Mouse (Mus musculus) stomach, embryonic 15.5 days (tissue): ENCODE measurements around the gene Kcnc1. TPM values are rescaled to one million over a fixed set of nuclear protein-coding genes. Genes with fewer than 3 reads are reported as not detected.
A peak's percentile ranks its signal among the peaks of the same experiment; 100 is the strongest.

Experiments
- ATAC-seq: fragments of 200-750 bp; cut with Nextera tagmentation; 2 replicates; pipeline ENCODE4 v1.8.0; 2017; ENCODE audit warnings: low read depth, moderate number of reproducible peaks, moderate TSS enrichment; ENCODE audit not compliant: insufficient read depth, low FRiP score
- H3K27ac ChIP-seq: fragments of 300-500 bp; sonication (generic); 2 replicates; pipeline ENCODE4 v1.5.1; 2015; ENCODE audit warnings: mild to moderate bottlenecking, inconsistent platforms
- H3K27me3 ChIP-seq: fragments of 300-500 bp; sonication (generic); replicated peaks from 2 replicates; pipeline ENCODE4 v1.6.1; 2015; ENCODE audit warnings: inconsistent platforms
- H3K36me3 ChIP-seq: fragments of 300-500 bp; sonication (generic); 2 replicates; pipeline ENCODE4 v1.6.1; 2015; ENCODE audit warnings: inconsistent platforms
- H3K4me1 ChIP-seq: fragments of 300-500 bp; sonication (generic); 2 replicates; pipeline ENCODE4 v1.6.1; 2015; ENCODE audit warnings: inconsistent platforms
- H3K4me2 ChIP-seq: fragments of 300-500 bp; sonication (generic); 2 replicates; pipeline ENCODE4 v1.6.1; 2015; ENCODE audit warnings: mild to moderate bottlenecking, inconsistent platforms
- H3K4me3 ChIP-seq: fragments of 300-500 bp; sonication (generic); replicated peaks from 2 replicates; pipeline ENCODE4 v1.5.1; 2015; ENCODE audit warnings: inconsistent platforms
- H3K9ac ChIP-seq: fragments of 300-500 bp; sonication (generic); 2 replicates; pipeline ENCODE4 v1.6.1; 2015; ENCODE audit warnings: inconsistent platforms
- H3K9me3 ChIP-seq: fragments of 300-500 bp; sonication (generic); 2 replicates; pipeline ENCODE4 v1.6.1; 2016; ENCODE audit warnings: inconsistent platforms
- WGBS: fragments of 180-500 bp; shearing (Covaris S2); methylation state at CpG from one replicate; pipeline ENCODE4 v1.1.7; 2015; 5-methylcytosine and 5-hydroxymethylcytosine counted together
- polyA plus RNA-seq: library from polyadenylated mRNA; unstranded; fragments of >200 nt; fragmentation: Nextera tagmentation; extraction: Ambion mirVana; gene quantifications from 2 replicates; pipeline ENCODE4 v1.2.1, GENCODE M21; 2015

Gene Kcnc1
- 0.34 and 0.87 TPM in 2 replicates for polyA plus RNA-seq

- no peak within 1 kb of the TSS for H3K9ac ChIP-seq
- peak; percentile 77; the same call in 1 of the 2 replicates for ATAC-seq
- peaks cover 67% of the 10 kb centered on the region for H3K27me3 ChIP-seq
- H3K4me1 ChIP-seq, result peaks cover 23% of the 10 kb centered on the region; the same call in 1 of the 2 replicates
- H3K36me3 ChIP-seq, result no peaks in the 10 kb centered on the region
- peak within 1 kb of the TSS; percentile 91 for H3K4me2 ChIP-seq
- H3K4me3 ChIP-seq, result peak within 1 kb of the TSS; percentile 46
- WGBS, result under 1% methylated on average over 75 of the region's 93 CpGs
- no peaks in the 10 kb centered on the region for H3K9me3 ChIP-seq
- no peak within 1 kb of the TSS for H3K27ac ChIP-seq
These were observed at the start of gene Kcnc1 for GRCm38 (mm10) chr7:46396231-46396927. TSS of gene Kcnc1 (plus strand) at chr7:46396497.

GRCm38 (mm10) chr7:46347692-46348091 is 48.6 kb upstream of the Kcnc1 start:
- Histone ChIP-seq H3K9me3 (no peaks in the 10 kb centered on the region), H3K4me3 (no peak overlapping the region), H3K36me3 (no peaks in the 10 kb centered on the region), H3K4me2 (no peak overlapping the region), H3K27me3 (peaks cover 30% of the 10 kb centered on the region), H3K4me1 (no peaks in the 10 kb centered on the region), H3K9ac (no peak overlapping the region), H3K27ac (no peak overlapping the region)
- WGBS, result 59% methylated on average over 4 of the region's 4 CpGs
- ATAC-seq, result no peak

- H3K36me3 ChIP-seq, result no peaks in the 10 kb centered on the region
- H3K9me3 ChIP-seq, result no peaks in the 10 kb centered on the region
- H3K4me3 ChIP-seq, result no peak overlapping the region
- H3K4me1 ChIP-seq, result no peaks in the 10 kb centered on the region
- H3K27ac ChIP-seq, result no peak overlapping the region
- no peak for ATAC-seq
- H3K4me2 ChIP-seq, result no peak overlapping the region
- 6% methylated on average over 34 of the region's 36 CpGs for WGBS
- peaks cover 30% of the 10 kb centered on the region for H3K27me3 ChIP-seq
- no peak overlapping the region for H3K9ac ChIP-seq
These were observed 47.5 kb upstream of the Kcnc1 start for GRCm38 (mm10) chr7:46348813-46349212.

GRCm38 (mm10) chr7:46350119-46350702 is 46.1 kb upstream of the Kcnc1 start:
- Histone ChIP-seq H3K9ac (no peak overlapping the region), H3K27ac (no peak overlapping the region), H3K4me3 (no peak overlapping the region), H3K4me2 (no peak overlapping the region), H3K27me3 (peaks cover 30% of the 10 kb centered on the region), H3K4me1 (no peaks in the 10 kb centered on the region), H3K36me3 (no peaks in the 10 kb centered on the region), H3K9me3 (no peaks in the 10 kb centered on the region)
- WGBS, result 46% methylated on average over 9 of the region's 9 CpGs
- ATAC-seq, result no peak

- no peaks in the 10 kb centered on the region for H3K9me3 ChIP-seq
- 66% methylated on average over 2 of the region's 2 CpGs for WGBS
- H3K9ac ChIP-seq, result no peak overlapping the region
- no peak for ATAC-seq
- H3K36me3 ChIP-seq, result no peaks in the 10 kb centered on the region
- peak overlapping the region; percentile 7; the same call in 1 of the 2 replicates for H3K27ac ChIP-seq
- no peaks in the 10 kb centered on the region for H3K4me1 ChIP-seq
- no peak overlapping the region for H3K4me3 ChIP-seq
- no peak overlapping the region for H3K4me2 ChIP-seq
- peaks cover 25% of the 10 kb centered on the region for H3K27me3 ChIP-seq
These were observed 43.5 kb upstream of the Kcnc1 start for GRCm38 (mm10) chr7:46352748-46353147.

GRCm38 (mm10) chr7:46353216-46353615 is 43.1 kb upstream of the Kcnc1 start:
- H3K9me3 ChIP-seq, result no peaks in the 10 kb centered on the region
- peaks cover 20% of the 10 kb centered on the region for H3K27me3 ChIP-seq
- no peak overlapping the region for H3K4me2 ChIP-seq
- WGBS, result 44% methylated on average over 8 of the region's 8 CpGs
- no peak overlapping the region for H3K27ac ChIP-seq
- ATAC-seq, result 0 out of 2 replicates have a peak, but pooled peaks have one; percentile 22
- H3K4me3 ChIP-seq, result no peak overlapping the region
- no peaks in the 10 kb centered on the region for H3K4me1 ChIP-seq
- H3K36me3 ChIP-seq, result no peaks in the 10 kb centered on the region
- H3K9ac ChIP-seq, result no peak overlapping the region

GRCm38 (mm10) chr7:46353875-46354274 is 42.4 kb upstream of the Kcnc1 start:
- H3K9ac ChIP-seq, result no peak overlapping the region
- H3K27me3 ChIP-seq, result peaks cover 14% of the 10 kb centered on the region
- no peaks in the 10 kb centered on the region for H3K9me3 ChIP-seq
- H3K4me1 ChIP-seq, result no peaks in the 10 kb centered on the region
- H3K4me3 ChIP-seq, result no peak overlapping the region
- no peak overlapping the region for H3K27ac ChIP-seq
- no peak overlapping the region for H3K4me2 ChIP-seq
- no peak for ATAC-seq
- no peaks in the 10 kb centered on the region for H3K36me3 ChIP-seq
- 19% methylated on average over 4 of the region's 4 CpGs for WGBS

GRCm38 (mm10) chr7:46361776-46362175 is 34.5 kb upstream of the Kcnc1 start:
- no peak overlapping the region for H3K9ac ChIP-seq
- H3K4me2 ChIP-seq, result no peak overlapping the region
- H3K27me3 ChIP-seq, result no peaks in the 10 kb centered on the region
- ATAC-seq, result no peak
- H3K4me3 ChIP-seq, result no peak overlapping the region
- H3K4me1 ChIP-seq, result no peaks in the 10 kb centered on the region
- H3K36me3 ChIP-seq, result no peaks in the 10 kb centered on the region
- no peaks in the 10 kb centered on the region for H3K9me3 ChIP-seq
- H3K27ac ChIP-seq, result no peak overlapping the region

GRCm38 (mm10) chr7:46364154-46364553 is 32.1 kb upstream of the Kcnc1 start:
- Histone ChIP-seq H3K27me3 (no peaks in the 10 kb centered on the region), H3K4me3 (no peak overlapping the region), H3K9me3 (no peaks in the 10 kb centered on the region), H3K4me1 (no peaks in the 10 kb centered on the region), H3K9ac (no peak overlapping the region), H3K36me3 (no peaks in the 10 kb centered on the region), H3K4me2 (no peak overlapping the region), H3K27ac (no peak overlapping the region)
- 48% methylated on average over 5 of the region's 5 CpGs for WGBS
- ATAC-seq, result no peak

GRCm38 (mm10) chr7:46365810-46366209 is 30.5 kb upstream of the Kcnc1 start:
- no peak for ATAC-seq
- H3K4me1 ChIP-seq, result no peaks in the 10 kb centered on the region
- whole genome bisulfite sequencing, result 85% methylated on average over 1 of the region's 1 CpGs
- H3K27ac ChIP-seq, result no peak overlapping the region
- no peak overlapping the region for H3K4me2 ChIP-seq
- no peaks in the 10 kb centered on the region for H3K36me3 ChIP-seq
- no peak overlapping the region for H3K9ac ChIP-seq
- H3K4me3 ChIP-seq, result no peak overlapping the region
- no peaks in the 10 kb centered on the region for H3K27me3 ChIP-seq
- H3K9me3 ChIP-seq, result no peaks in the 10 kb centered on the region

- ATAC-seq, result no peak
These were observed 25.2 kb upstream of the Kcnc1 start for GRCm38 (mm10) chr7:46371104-46371503.

GRCm38 (mm10) chr7:46376172-46377007 is 19.9 kb upstream of the Kcnc1 start, which contains the start of gene Myod1:
TSS of gene Myod1 (plus strand) at chr7:46376474.
- WGBS, result 5% methylated on average over 42 of the region's 44 CpGs
- no peaks in the 10 kb centered on the region for H3K36me3 ChIP-seq
- no peak for ATAC-seq
- H3K27me3 ChIP-seq, result peaks cover 58% of the 10 kb centered on the region
- no peak within 1 kb of the TSS for H3K9ac ChIP-seq
- peaks cover 9% of the 10 kb centered on the region for H3K4me1 ChIP-seq
- no peaks in the 10 kb centered on the region for H3K9me3 ChIP-seq
- peak within 1 kb of the TSS; percentile 6; the same call in 1 of the 2 replicates for H3K4me3 ChIP-seq
- peak within 1 kb of the TSS; percentile 43 for H3K4me2 ChIP-seq
- no peak within 1 kb of the TSS for H3K27ac ChIP-seq

More at GRCm38 (mm10) chr7:46371104-46371503, 25.2 kb upstream of the Kcnc1 start:
- Histone ChIP-seq H3K9me3 (no peaks in the 10 kb centered on the region), H3K27me3 (peaks cover 20% of the 10 kb centered on the region), H3K9ac (no peak overlapping the region), H3K4me1 (no peaks in the 10 kb centered on the region), H3K27ac (no peak overlapping the region), H3K4me2 (no peak overlapping the region), H3K36me3 (no peaks in the 10 kb centered on the region), H3K4me3 (no peak overlapping the region)
- 70% methylated on average over 4 of the region's 4 CpGs for whole genome bisulfite sequencing
